Mouse (Mus musculus) MEL (cell line): ENCODE results near the gene Acsbg1. TPM values are rescaled to one million over a fixed set of nuclear protein-coding genes. Genes with fewer than 3 reads are reported as not detected.

Source experiments
- DNase-seq: peaks from one replicate; pipeline ENCODE4 v3.0.0; 2011; ENCODE audit warnings: low read depth, low spot score
- H3K27ac ChIP-seq: 2 replicates; pipeline ENCODE4 v1.5.1; 2012; ENCODE audit warnings: low read depth, mild to moderate bottlenecking, control low read depth, low read length, moderate library complexity; ENCODE audit not compliant: control insufficient read depth
- H3K27me3 ChIP-seq, 2 experiments: fragments of 150-350 bp in 1 of 2; sonication (generic) in 1 of 2; 2 replicates each; pipeline ENCODE4 v1.6.1; 2012; ENCODE audit warnings: low read length in 2 of 2, mild to moderate bottlenecking in 2 of 2, improper control_type of control experiment in 1 of 2, moderate library complexity in 1 of 2; ENCODE audit not compliant: insufficient read depth in 2 of 2, control insufficient read depth in 1 of 2
- H3K36me3 ChIP-seq, 2 experiments: 2 replicates each; pipeline ENCODE4 v1.6.1; 2012 to 2014; ENCODE audit warnings: low read length in 2 of 2, improper control_type of control experiment in 1 of 2, inconsistent platforms in 1 of 2, mild to moderate bottlenecking in 1 of 2; ENCODE audit not compliant: insufficient read depth in 2 of 2, control insufficient read depth in 1 of 2
- H3K4me1 ChIP-seq, 2 experiments: fragments of 150-350 bp in 1 of 2; sonication (generic) in 1 of 2; 2 replicates each; pipeline ENCODE4 v1.6.1; 2012; ENCODE audit warnings: low read length in 2 of 2, improper control_type of control experiment in 1 of 2, mild to moderate bottlenecking in 1 of 2; ENCODE audit not compliant: insufficient read depth in 2 of 2, control insufficient read depth in 1 of 2
- H3K4me3 ChIP-seq, 2 experiments: fragments of 150-350 bp in 1 of 2; sonication (generic) in 1 of 2; 2 replicates each; pipeline ENCODE4 v1.5.1; 2012; ENCODE audit warnings: low read depth in 2 of 2, low read length in 2 of 2, mild to moderate bottlenecking in 2 of 2, moderate library complexity in 2 of 2, control low read depth in 1 of 2, improper control_type of control experiment in 1 of 2; ENCODE audit not compliant: control insufficient read depth in 1 of 2, insufficient read depth in 1 of 2
- H3K79me2 ChIP-seq: 2 replicates; pipeline ENCODE4 v1.6.1; 2012; ENCODE audit warnings: mild to moderate bottlenecking, low read length, moderate library complexity; ENCODE audit not compliant: control insufficient read depth, poor library complexity, insufficient read depth
- H3K9ac ChIP-seq: 2 replicates; pipeline ENCODE4 v1.6.1; 2012; ENCODE audit warnings: low read depth, mild to moderate bottlenecking, control low read depth, low read length, moderate library complexity; ENCODE audit not compliant: control insufficient read depth, poor library complexity, severe bottlenecking
- H3K9me3 ChIP-seq: fragments of 150-350 bp; sonication (generic); replicated peaks from 2 replicates; pipeline ENCODE4 v1.6.1; 2012; ENCODE audit warnings: mild to moderate bottlenecking, low read length, improper control_type of control experiment, moderate library complexity; ENCODE audit not compliant: insufficient read depth
- CHD2 ChIP-seq: IDR thresholded peaks from 2 replicates; pipeline ENCODE4 v1.6.1; 2011; ENCODE audit warnings: low read length, improper control_type of control experiment
- ELF1 ChIP-seq: IDR thresholded peaks from 2 replicates; pipeline ENCODE4 v1.6.1; 2014; ENCODE audit warnings: low read depth, mild to moderate bottlenecking, inconsistent platforms, low read length, improper control_type of control experiment, moderate library complexity
- EP300 ChIP-seq, 2 experiments: IDR thresholded peaks; 2 replicates each; pipeline ENCODE4 v1.6.1; 2011; ENCODE audit warnings: improper control_type of control experiment in 2 of 2, low read length in 2 of 2, low read depth in 1 of 2, mild to moderate bottlenecking in 1 of 2
- NELFE ChIP-seq: IDR thresholded peaks from 2 replicates; pipeline ENCODE4 v1.6.1; 2011; ENCODE audit warnings: low read depth, low read length, improper control_type of control experiment
- POLR2A ChIP-seq, 2 experiments: IDR thresholded peaks; 2 replicates each; pipeline ENCODE4 v1.6.1; 2011 to 2012; ENCODE audit warnings: low read length in 2 of 2, mild to moderate bottlenecking in 2 of 2, control low read depth in 1 of 2, improper control_type of control experiment in 1 of 2, low read depth in 1 of 2, moderate library complexity in 1 of 2; ENCODE audit not compliant: control insufficient read depth in 1 of 2, insufficient read depth in 1 of 2, poor library complexity in 1 of 2
- ZMIZ1 ChIP-seq: IDR thresholded peaks from 2 replicates; pipeline ENCODE4 v1.6.1; 2012; ENCODE audit warnings: low read depth, mild to moderate bottlenecking, inconsistent platforms, low read length, improper control_type of control experiment, moderate library complexity
- polyA plus RNA-seq, 2 experiments: library from polyadenylated mRNA; stranded (reverse) in 1 of 2; unstranded in 1 of 2; fragments of >175 nt in 1 of 2; fragments of >200 nt in 1 of 2; gene quantifications; 2 replicates each; pipeline versions ENCODE4 v1.2.1 to v1.2.4; 2012; ENCODE audit warnings: low replicate concordance in 2 of 2, low read depth in 1 of 2; ENCODE audit not compliant: insufficient read length in 2 of 2, insufficient read depth in 1 of 2, missing spikeins in 1 of 2
- total RNA-seq: library from RNA; depleted of rRNA; stranded (reverse); fragments of 300-350 nt; gene quantifications from 2 replicates; pipeline ENCODE4 v1.2.3, GENCODE M21; 2012; rRNA removed

Gene Acsbg1
- total and polyA plus RNA-seq, 3 experiments: 8.3 to 8.8 TPM; not detected in 1

DNA sequence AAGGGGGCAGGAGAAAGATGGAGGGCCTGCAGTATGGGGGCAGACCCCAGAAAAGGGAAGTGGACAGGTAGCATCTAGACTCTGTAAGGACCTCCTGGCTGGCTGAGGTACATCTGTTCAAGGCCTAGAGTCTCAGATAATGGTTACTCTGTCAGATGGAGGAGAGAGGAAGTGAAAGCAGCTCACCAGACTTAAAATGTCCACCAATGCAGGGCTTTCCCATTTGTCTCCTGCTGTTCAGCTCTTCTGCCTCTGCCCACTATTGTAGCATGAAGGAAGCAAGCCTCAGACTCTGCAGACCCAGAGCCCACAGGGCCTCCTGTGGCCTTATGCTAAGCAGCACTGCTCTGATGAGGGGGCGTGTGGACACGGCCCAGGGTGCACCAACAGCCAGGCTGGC lies 106.6 kb downstream of the Acsbg1 start:
- no peaks in the 10 kb centered on the region for H3K36me3 ChIP-seq
- H3K27ac ChIP-seq: no peak overlapping the region
- H3K9ac ChIP-seq: no peak overlapping the region
- H3K27me3 ChIP-seq: no peaks in the 10 kb centered on the region
- H3K9me3 ChIP-seq: no peaks in the 10 kb centered on the region
- H3K4me3 ChIP-seq: no peak overlapping the region
- TF ChIP-seq NELFE: no peak
- TF ChIP-seq CHD2: no peak
- TF ChIP-seq EP300 (IDR thresholded peaks at IDR 0.05; ENCODE audit: low read depth in 1 of 2, low read length in 2 of 2): no peak
- no peak for TF ChIP-seq ZMIZ1
- no peak for TF ChIP-seq ELF1
- TF ChIP-seq POLR2A (IDR thresholded peaks at IDR 0.05; ENCODE audit: control insufficient read depth in 1 of 2, insufficient read depth in 1 of 2, low read depth in 1 of 2, low read length in 2 of 2, poor library complexity in 1 of 2): no peak
- peaks cover 5 to 6% of the 10 kb centered on the region in 2 experiments for H3K4me1 ChIP-seq
- peak; percentile 26 for DNase-seq
- H3K79me2 ChIP-seq: no peaks in the 10 kb centered on the region

Other genes starting within 250 kb of the Acsbg1 start
- gene Dmxl2, start 160.2 kb downstream of the Acsbg1 start, total RNA-seq: 6.1 and 6.9 TPM in 2 replicates
- gene Dmxl2, start 160.2 kb downstream of the Acsbg1 start, polyA plus RNA-seq: 100 to 1,000 TPM in 1 of 2 experiments, 1 to 10 TPM in 1; 9.1 to 238 TPM
- 0.04 TPM in 1 of 2 replicates, not detected in the other for gene Sh2d7, start 122.9 kb downstream of the Acsbg1 start, total RNA-seq
- gene Sh2d7, start 122.9 kb downstream of the Acsbg1 start, polyA plus RNA-seq: not detected
- gene Cib2, start 101.7 kb downstream of the Acsbg1 start, total RNA-seq: 5.0 and 7.3 TPM in 2 replicates
- 1 to 10 TPM in 1 of 2 experiments, not detected in 1; 9.0 TPM for gene Cib2, start 101.7 kb downstream of the Acsbg1 start, polyA plus RNA-seq
- gene Idh3a, start 75.5 kb downstream of the Acsbg1 start, total RNA-seq: 160 and 170 TPM in 2 replicates
- 100 to 1,000 TPM; 205 to 282 TPM for gene Idh3a, start 75.5 kb downstream of the Acsbg1 start, polyA plus RNA-seq
- gene Dnaja4, start 37.0 kb upstream of the Acsbg1 start, total RNA-seq: 7.5 and 10.9 TPM in 2 replicates
- gene Dnaja4, start 37.0 kb upstream of the Acsbg1 start, polyA plus RNA-seq: 10 to 100 TPM in 1 of 2 experiments, not detected in 1; 13.0 TPM
- 209 and 217 TPM in 2 replicates for gene Wdr61, start 72.6 kb upstream of the Acsbg1 start, total RNA-seq
- 100 to 1,000 TPM in 1 of 2 experiments, not detected in 1; 182 TPM for gene Wdr61, start 72.6 kb upstream of the Acsbg1 start, polyA plus RNA-seq
- not detected in 2 replicates for gene Crabp1, start 102.9 kb upstream of the Acsbg1 start, total RNA-seq
- not detected for gene Crabp1, start 102.9 kb upstream of the Acsbg1 start, polyA plus RNA-seq
- 13.8 and 16.0 TPM in 2 replicates for gene Ireb2, start 201.9 kb upstream of the Acsbg1 start, total RNA-seq
- gene Ireb2, start 201.9 kb upstream of the Acsbg1 start, polyA plus RNA-seq: 10 to 100 TPM; 25.1 to 26.4 TPM